Mouse (Mus musculus): ENCODE results near the gene Ttll4.

Ttll4 gene

GRCm38 (mm10) chr1:74712461-74713098, 51.0 kb downstream of the Ttll4 start:
- DNase-seq (ENCODE audit: low read depth), result no peak

- no peak for DNase-seq (ENCODE audit: low read depth)
Measured at GRCm38 (mm10) chr1:74713099-74713858, 51.7 kb downstream of the Ttll4 start, which contains the start of gene Cyp27a1. Cyp27a1 (plus strand) TSS chr1:74713574.

GRCm38 (mm10) chr1:74713859-74714730, 52.5 kb downstream of the Ttll4 start:
- no peak for DNase-seq (ENCODE audit: low read depth)

GRCm38 (mm10) chr1:74714967-74715366, 53.4 kb downstream of the Ttll4 start:
- no peak for DNase-seq (ENCODE audit: low read depth)

- DNase-seq (ENCODE audit: low read depth), result no peak
Measured at GRCm38 (mm10) chr1:74715468-74715867, 53.9 kb downstream of the Ttll4 start.

- DNase-seq (ENCODE audit: low read depth), result no peak
Measured at GRCm38 (mm10) chr1:74715886-74716285, 54.3 kb downstream of the Ttll4 start.

- DNase-seq (ENCODE audit: low read depth), result no peak
Measured at GRCm38 (mm10) chr1:74718113-74718512, 56.6 kb downstream of the Ttll4 start.

GRCm38 (mm10) chr1:74719281-74719680, 57.7 kb downstream of the Ttll4 start:
- DNase-seq (ENCODE audit: low read depth), result no peak

- no peak for DNase-seq (ENCODE audit: low read depth)
Measured at GRCm38 (mm10) chr1:74721657-74722056, 60.1 kb downstream of the Ttll4 start.

- DNase-seq (ENCODE audit: low read depth), result peak; percentile 40
Measured at GRCm38 (mm10) chr1:74723748-74724147, 62.2 kb downstream of the Ttll4 start.

GRCm38 (mm10) chr1:74726114-74726513, 64.6 kb downstream of the Ttll4 start:
- no peak for DNase-seq (ENCODE audit: low read depth)

GRCm38 (mm10) chr1:74726674-74727073, 65.1 kb downstream of the Ttll4 start:
- peak; percentile 23 for DNase-seq (ENCODE audit: low read depth)

GRCm38 (mm10) chr1:74728446-74728845, 66.9 kb downstream of the Ttll4 start:
- no peak for DNase-seq (ENCODE audit: low read depth)

- no peak for DNase-seq (ENCODE audit: low read depth)
Measured at GRCm38 (mm10) chr1:74736977-74737376, 75.4 kb downstream of the Ttll4 start.

- DNase-seq (ENCODE audit: low read depth), result no peak
Measured at GRCm38 (mm10) chr1:74737500-74737899, 76.0 kb downstream of the Ttll4 start.

GRCm38 (mm10) chr1:74740846-74741245, 79.3 kb downstream of the Ttll4 start:
- DNase-seq (ENCODE audit: low read depth), result no peak

- DNase-seq (ENCODE audit: low read depth), result no peak
Measured at GRCm38 (mm10) chr1:74747335-74747734, 85.8 kb downstream of the Ttll4 start.

GRCm38 (mm10) chr1:74748643-74749271, 87.2 kb downstream of the Ttll4 start, which contains the start of gene Prkag3:
Prkag3 (minus strand) TSS chr1:74749221.
- DNase-seq (ENCODE audit: low read depth), result peak; percentile 34

GRCm38 (mm10) chr1:74749301-74749700, 87.8 kb downstream of the Ttll4 start:
- no peak for DNase-seq (ENCODE audit: low read depth)

GRCm38 (mm10) chr1:74750683-74751082, 89.1 kb downstream of the Ttll4 start:
- DNase-seq (ENCODE audit: low read depth), result no peak

GRCm38 (mm10) chr1:74752150-74752549, 90.6 kb downstream of the Ttll4 start:
- no peak for DNase-seq (ENCODE audit: low read depth)

GRCm38 (mm10) chr1:74752833-74753232, 91.3 kb downstream of the Ttll4 start:
- DNase-seq (ENCODE audit: low read depth), result no peak

All from induced T-regulatory cell, adult 2 months (primary cell).